Mouse (Mus musculus) heart, adult 2 months (tissue): ENCODE results near the gene Scd3.

ENCODE experiments used
- CTCF ChIP-seq: fragments of 200-600 bp; IDR thresholded peaks from 2 replicates; pipeline ENCODE4 v1.8.1; 2022; ENCODE audit warnings: antibody characterized with exemption, mild to moderate bottlenecking, moderate library complexity
- EP300 ChIP-seq: fragments of 200-500 bp; IDR thresholded peaks from 2 replicates; pipeline ENCODE4 v1.6.1; 2011; ENCODE audit warnings: low read depth, low read length, control low read depth; ENCODE audit not compliant: insufficient read depth
- POLR2A ChIP-seq: fragments of 200-500 bp; IDR thresholded peaks from 2 replicates; pipeline ENCODE4 v1.6.1; 2011; ENCODE audit warnings: mild to moderate bottlenecking, low read depth, low read length, control low read depth; ENCODE audit not compliant: insufficient read depth

DNA sequence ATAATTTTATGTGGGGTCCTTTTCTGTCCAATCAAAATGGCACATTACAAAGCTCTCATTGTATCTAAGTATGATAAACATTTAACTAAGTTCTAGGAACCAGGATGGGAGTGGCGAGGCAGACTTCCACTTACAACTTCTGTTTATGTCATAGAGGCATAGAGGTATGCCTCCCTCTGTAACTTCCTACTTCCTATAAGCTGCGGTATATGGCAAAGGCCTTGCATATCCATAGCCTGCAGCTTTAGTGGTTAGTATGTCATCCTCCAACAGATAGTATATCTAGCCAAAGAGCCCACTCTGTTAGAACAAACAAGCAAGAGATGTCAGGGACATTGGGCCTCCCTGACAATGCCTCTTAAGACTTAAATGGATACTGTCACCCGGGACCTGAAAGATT lies 26.3 kb upstream of the Scd3 start:
- TF ChIP-seq EP300 (no peak), POLR2A (no peak), CTCF (no peak)
